Mouse (Mus musculus) granulocyte monocyte progenitor cell, adult 5-6 weeks (primary cell): ENCODE data around the gene Dgkd. TPM values are rescaled to one million over a fixed set of nuclear protein-coding genes. Genes with fewer than 3 reads are reported as not detected.

Source experiments
- total RNA-seq, 2 experiments: library from RNA; stranded (forward) in 1 of 2; stranded (reverse) in 1 of 2; fragments of 200-712, 200-1000 nt in 1 of 2; fragments of >200 nt in 1 of 2; fragmentation: Nextera tagmentation in 1 of 2; gene quantifications; 2 replicates each; pipeline ENCODE4 v1.2.3; 2014 to 2017

Dgkd gene
- total RNA-seq, 2 experiments from 2014 or later, result 53.7 to 92.2 TPM

Other genes starting within 250 kb of the Dgkd start
- 104 and 179 TPM in 2 replicates for gene Inpp5d, start 233.0 kb upstream of the Dgkd start, total RNA-seq (2014; fragmentation: Nextera tagmentation)
- gene Inpp5d, start 233.0 kb upstream of the Dgkd start, total RNA-seq (2017), result 52.2 and 73.5 TPM in 2 replicates
- gene Atg16l1, start 97.4 kb upstream of the Dgkd start, total RNA-seq (2014; fragmentation: Nextera tagmentation), result 26.5 and 33.1 TPM in 2 replicates
- gene Atg16l1, start 97.4 kb upstream of the Dgkd start, total RNA-seq (2017), result 51.9 and 77.5 TPM in 2 replicates
- gene Sag, start 49.6 kb upstream of the Dgkd start, total RNA-seq (2014; fragmentation: Nextera tagmentation), result 1.6 and 2.8 TPM in 2 replicates
- 0.39 and 0.57 TPM in 2 replicates for gene Sag, start 49.6 kb upstream of the Dgkd start, total RNA-seq (2017)
- 13.9 and 27.2 TPM in 2 replicates for gene Usp40, start 155.3 kb downstream of the Dgkd start, total RNA-seq (2014; fragmentation: Nextera tagmentation)
- gene Usp40, start 155.3 kb downstream of the Dgkd start, total RNA-seq (2017), result 10.6 and 10.7 TPM in 2 replicates
- gene Ugt1a10, start 202.1 kb downstream of the Dgkd start, total RNA-seq (2014; fragmentation: Nextera tagmentation), result not detected in 2 replicates
- not detected in 2 replicates for gene Ugt1a10, start 202.1 kb downstream of the Dgkd start, total RNA-seq (2017)
- not detected in 2 replicates for gene Ugt1a9, start 217.5 kb downstream of the Dgkd start, total RNA-seq (2014; fragmentation: Nextera tagmentation)
- not detected in 2 replicates for gene Ugt1a9, start 217.5 kb downstream of the Dgkd start, total RNA-seq (2017)
- gene Ugt1a8, start 234.5 kb downstream of the Dgkd start, total RNA-seq (2014; fragmentation: Nextera tagmentation), result not detected in 2 replicates
- not detected in 2 replicates for gene Ugt1a8, start 234.5 kb downstream of the Dgkd start, total RNA-seq (2017)
- 25.2 and 25.5 TPM in 2 replicates for gene Ugt1a7c, start 241.8 kb downstream of the Dgkd start, total RNA-seq (2014; fragmentation: Nextera tagmentation)
- gene Ugt1a7c, start 241.8 kb downstream of the Dgkd start, total RNA-seq (2017), result 49.7 and 55.1 TPM in 2 replicates
- gene Ugt1a6b, start 250.0 kb downstream of the Dgkd start, total RNA-seq (2014; fragmentation: Nextera tagmentation), result 0.88 and 1.3 TPM in 2 replicates
- 1.5 and 1.6 TPM in 2 replicates for gene Ugt1a6b, start 250.0 kb downstream of the Dgkd start, total RNA-seq (2017)